Mouse (Mus musculus): ENCODE measurements at regions not wholly inside any gene's neighbourhood (a gene's known extent, or its start where the extent isn't known, plus 50 kb on each side); places are given as distances from the start of the nearest gene placed in this dataset.
A peak's percentile ranks its signal among the peaks of the same experiment; 100 is the strongest.

DNA sequence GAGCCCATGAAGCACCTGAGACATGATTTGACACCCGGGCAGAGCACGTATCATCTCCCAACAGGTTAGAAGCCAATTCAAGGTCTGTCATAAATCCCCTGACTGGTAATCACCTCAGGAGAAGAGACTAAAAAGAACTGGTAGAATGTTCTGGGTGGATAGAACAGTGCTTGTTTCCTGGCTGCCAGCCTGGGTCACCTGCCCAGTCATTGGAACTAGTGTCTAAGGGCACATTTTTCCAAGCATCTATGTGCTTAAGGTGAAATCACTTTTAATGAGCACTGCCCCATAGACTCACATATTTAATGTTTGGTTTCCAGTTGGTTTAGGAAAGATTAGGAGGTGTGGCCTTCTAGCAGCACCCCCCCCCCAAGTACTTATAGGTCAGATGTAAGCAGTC lies 162.0 kb upstream of the Jun start:
- no peak for DNase-seq (ENCODE audit: low spot score)

DNA sequence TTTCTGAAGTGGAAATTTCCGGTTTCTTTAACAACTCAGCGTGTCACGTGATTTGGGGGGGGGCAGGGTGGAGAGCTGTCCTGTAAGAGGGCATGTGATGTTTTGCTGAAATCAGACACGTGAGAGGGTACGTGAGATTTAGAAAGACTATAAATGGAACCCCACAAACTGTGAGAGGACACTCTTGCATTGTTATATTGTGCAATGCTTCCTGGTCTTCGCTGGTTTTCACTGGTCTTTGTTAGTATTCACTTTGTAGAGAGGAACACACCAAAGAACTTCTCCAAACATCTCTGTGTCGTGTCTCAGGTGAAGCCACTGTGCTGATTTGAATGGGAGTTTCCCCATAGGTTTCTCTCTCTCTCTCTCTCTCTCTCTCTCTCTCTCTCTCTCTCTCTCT lies 163.2 kb upstream of the Jun start:
- no peak for DNase-seq (ENCODE audit: low spot score)

DNA sequence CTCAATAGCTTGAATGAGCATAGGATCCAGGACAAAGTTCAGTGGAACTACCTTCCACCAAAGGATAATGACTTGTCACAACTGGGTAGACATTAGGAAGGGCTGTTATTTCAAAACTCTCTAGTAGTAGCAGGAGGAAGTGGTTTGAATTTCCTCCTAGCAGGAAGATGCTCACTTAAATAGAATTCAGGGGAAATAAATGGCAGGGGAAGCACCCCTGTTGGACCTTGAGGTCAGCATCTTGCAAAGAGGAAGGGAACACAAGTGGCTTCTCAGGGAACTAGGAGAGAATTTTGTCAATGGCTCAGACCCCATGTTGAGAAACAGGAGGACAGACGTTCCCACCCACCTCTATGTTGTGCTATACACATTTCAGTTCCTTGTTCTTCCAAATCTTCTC lies 178.4 kb upstream of the Jun start:
- no peak for DNase-seq (ENCODE audit: low spot score)

DNA sequence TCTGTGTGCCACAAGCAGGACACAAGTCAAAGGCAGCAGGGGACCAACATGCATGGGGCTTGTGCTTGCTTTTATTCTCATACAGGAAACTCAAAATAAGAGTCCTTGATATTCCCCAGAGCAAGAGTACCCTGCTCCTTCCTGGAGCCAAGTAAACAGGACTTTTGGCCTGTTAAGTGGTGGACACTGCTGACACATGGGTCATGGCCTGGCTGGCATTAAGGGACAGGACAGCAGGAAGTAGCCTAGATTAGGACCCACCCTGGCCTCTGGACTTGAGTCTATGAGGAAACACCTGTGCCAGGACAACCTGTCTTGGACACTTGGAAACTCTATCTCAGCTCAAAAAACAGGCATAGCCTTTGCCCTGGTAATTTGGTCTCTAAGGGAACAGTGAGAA lies 181.0 kb upstream of the Jun start:
- DNase-seq (ENCODE audit: low spot score): no peak

DNA sequence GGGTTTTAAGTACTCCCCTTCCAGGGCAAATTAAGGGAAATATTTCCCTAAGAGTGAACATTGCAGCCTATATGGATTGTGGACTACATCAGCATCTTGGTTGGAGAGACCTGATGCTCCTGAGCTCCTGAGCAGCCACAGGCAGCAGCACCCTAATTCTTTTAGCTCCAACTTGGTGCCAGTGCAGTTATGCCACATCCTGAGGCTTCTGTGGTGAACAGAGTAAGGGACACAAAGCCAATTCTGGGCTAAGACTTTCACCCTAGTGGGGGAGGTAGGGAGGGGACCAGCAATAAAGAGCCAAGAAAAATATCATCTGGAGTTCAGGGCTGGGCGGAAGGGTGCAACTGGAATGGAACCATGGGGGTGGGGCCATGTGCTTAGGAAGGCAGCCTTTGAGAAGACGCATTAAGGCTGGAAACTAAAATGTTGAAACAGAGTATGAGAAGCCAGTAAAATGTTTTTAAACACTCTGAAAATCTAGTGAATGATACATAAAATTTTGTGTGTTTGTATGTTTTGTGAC lies 182.1 kb upstream of the Jun start:
- no peak for DNase-seq (ENCODE audit: low spot score)

DNA sequence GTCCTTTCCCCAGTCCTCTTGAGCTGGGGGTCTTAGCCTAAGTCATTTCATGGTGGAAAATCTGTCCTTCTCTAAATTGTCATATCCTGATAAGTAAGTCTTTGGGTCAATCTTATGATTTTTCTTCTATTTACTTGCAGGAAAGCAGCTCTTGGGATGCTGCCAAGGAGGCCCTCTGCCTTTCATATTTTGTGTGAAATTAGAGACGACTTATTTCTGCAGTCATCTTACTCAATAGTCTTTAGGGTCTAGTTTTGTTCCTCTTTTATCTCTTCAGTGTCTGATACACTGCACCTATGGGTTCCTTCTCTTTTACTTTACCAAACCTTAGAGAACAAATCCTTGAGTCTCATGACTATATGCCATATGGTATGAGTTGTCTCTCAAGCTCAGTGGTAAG lies 196.0 kb upstream of the Jun start:
- DNase-seq (ENCODE audit: low spot score): no peak

DNA sequence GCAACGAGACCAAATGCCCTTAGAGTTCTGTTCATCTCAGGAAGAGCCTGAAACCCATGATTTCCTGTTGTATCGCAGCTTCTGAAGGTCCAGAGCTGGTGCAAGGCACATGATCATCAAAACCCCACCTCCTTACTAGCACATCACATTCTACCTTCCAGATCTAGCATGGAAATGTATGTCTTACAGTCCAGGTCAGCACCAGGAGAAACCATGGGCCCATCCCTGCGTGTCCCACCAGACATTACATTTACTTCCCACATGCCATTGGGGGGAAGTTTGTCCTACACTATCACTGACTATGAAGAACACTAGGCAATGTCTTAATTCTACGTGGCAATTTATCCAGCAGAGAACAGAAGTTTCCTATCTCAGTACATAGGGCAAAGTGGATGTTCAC lies 197.0 kb upstream of the Jun start:
- DNase-seq (ENCODE audit: low spot score): no peak

DNA sequence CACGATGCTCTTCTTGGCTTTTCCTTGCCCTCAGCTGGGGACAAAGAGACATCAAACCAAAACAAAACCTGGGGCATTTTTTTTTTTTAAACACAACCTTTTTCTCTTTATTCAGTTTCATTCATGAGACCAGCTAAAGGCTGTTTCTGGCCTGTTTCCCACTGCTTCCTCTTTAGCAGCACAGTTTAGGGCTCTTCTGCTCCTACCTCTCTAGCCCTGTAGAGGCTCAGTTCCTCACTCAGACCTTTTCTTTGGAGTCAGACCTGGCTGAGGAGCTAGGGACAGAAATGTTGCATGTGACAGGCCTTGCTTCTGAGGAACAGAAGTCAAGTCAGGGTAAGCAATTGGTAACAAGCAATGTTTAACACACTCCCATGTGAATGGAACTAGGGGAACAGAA lies 198.1 kb upstream of the Jun start:
- DNase-seq (ENCODE audit: low spot score): no peak

DNA sequence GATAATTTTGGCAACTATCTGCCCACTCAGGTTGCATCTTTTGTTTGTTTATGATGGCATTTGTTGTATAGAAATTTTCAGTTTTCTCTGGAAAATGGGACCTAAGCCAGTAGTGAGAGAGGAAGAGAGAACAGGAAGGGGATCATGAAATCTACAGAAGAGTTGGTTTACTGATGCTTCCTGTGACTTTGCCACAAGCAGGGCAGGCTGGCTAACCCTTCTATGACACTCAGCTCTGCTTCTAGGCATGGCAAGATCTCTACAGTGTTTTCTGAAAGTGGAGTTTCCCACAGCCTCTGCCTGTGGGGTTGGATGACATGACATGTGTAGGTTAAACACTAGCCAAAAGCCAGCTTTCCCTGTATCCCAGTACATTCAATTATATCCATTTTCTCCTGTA lies 217.7 kb upstream of the Jun start:
- no peak for DNase-seq (ENCODE audit: low spot score)

DNA sequence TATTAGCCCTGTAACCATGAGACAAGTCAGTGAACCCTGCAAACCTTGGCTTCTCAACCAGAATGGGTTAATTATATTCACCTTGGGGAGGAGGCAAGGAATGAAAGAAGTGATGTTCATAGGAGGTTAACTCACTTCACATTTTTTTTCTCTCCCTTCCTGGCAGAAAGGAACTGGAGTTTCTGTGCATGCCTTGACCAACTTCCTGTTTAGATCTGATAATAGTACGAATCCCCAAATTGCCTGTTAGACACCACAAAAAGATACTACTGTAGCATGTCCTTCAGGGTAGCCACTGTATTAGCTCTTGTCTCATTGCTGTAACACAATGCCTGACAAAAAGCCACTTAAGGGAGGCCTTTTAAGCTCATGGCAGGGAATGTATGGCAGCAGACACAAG lies 218.4 kb upstream of the Jun start:
- no peak for DNase-seq (ENCODE audit: low spot score)

DNA sequence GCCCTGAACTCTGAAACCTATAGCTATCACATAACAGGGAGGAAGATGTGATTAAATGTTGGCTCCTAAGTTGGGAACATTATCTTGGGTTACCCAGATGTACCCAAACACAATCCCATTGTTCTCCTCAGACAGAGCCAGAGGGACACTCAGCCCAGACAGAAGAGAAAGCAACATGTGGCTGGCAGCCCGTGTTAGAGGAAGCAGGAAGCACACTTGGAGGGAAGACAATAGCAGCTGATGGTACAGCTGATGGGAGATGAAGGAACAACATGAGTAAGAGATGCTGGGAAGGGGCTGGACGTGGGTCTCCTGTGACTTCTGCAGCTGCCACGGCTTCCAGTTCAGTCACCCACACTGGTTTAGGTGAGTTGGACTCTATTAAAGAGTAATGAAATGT lies 224.2 kb upstream of the Jun start:
- no peak for DNase-seq (ENCODE audit: low spot score)

DNA sequence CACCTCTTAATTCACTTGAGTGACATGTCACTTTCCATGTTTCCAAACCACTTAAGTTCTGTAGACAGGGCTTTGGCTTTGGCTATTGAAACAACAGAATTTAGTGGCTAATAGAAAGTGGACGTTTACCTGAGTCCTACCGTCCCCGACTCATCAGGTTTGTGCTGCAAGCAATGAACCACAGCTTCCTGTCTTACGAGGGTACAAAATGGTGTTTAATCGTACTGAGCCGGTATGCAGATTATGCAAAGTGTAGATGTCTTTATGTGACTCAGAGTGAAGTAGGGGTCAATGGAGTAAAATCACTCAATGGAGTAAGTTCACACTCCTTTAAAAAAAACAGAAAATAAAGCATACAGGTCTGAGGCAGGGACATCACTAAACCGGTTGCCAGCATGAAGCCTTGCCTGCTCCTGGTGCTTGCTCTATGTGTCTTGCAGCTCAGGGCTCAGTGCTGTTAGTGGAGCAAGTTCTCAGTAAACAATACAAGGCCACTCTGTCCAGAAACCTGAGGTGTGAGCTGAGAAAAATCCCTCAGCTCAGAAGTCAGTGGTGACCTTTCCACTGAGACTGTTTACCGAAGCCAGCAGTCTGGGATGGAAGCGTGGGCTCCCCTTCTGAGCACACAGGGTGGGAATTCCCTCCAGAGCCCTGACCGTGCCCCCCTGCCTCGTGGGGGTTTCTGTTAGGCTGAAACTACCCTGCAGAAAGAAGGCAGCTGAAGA lies 226.1 kb upstream of the Jun start:
- peak; percentile 6 for DNase-seq (ENCODE audit: low spot score)

DNA sequence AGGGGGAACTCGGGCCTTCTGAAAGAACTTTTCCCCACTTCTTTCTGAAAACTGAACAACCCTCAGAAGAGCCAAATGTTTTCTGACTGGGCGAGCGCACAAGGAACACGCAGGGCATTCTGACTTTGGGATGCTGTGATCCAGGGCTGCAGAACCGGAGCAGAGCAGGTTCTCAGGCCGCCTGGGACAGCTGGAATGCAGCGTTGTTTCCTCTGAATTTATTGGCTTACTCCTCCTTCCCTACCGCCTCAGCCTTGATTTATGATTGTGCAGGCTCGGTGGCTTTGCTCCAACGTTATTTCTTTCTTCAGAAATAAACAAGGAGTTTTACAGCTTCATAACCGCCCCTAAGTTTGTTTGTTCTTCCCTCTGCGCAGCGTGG lies 226.7 kb upstream of the Jun start:
- no peak for DNase-seq (ENCODE audit: low spot score)

DNA sequence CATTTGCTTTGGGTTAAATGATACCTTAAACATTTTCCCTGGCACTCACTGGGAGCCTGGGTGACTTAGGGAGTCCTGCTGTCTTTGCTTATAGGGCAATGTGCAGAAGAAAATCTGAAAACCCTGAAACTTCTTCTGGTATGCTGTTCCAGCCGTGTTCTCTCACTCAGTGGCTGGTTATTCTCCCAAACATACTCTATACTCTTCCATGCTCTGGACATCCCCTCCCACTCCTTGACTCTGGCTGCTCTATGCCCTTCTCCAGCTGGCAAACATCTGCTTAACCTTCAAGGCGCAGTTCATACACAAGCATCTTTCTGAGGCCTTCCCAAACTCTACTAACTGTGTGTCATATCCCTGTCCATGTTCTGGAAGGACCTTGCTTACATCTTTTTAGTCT lies 227.2 kb upstream of the Jun start:
- DNase-seq (ENCODE audit: low spot score): no peak

DNA sequence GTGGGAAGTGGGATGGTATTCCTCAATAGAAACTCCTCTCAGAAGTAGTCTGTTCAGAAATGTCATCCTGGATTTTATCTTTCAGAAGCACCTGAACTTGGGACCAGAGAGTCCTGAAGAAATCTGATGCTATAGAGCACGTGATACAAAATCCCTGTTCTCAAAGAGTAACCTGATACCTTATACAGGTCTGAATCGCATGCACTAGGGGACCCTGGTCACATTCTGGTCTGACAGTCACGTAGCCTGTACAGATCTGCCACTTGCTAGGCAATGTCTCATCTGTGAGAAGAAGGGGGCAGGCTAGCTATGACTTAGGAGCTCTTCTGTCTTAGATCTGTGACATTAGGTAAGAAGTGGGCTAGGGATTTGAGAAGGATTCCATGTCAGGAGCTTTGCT lies 230.1 kb upstream of the Jun start:
- DNase-seq (ENCODE audit: low spot score): no peak

DNA sequence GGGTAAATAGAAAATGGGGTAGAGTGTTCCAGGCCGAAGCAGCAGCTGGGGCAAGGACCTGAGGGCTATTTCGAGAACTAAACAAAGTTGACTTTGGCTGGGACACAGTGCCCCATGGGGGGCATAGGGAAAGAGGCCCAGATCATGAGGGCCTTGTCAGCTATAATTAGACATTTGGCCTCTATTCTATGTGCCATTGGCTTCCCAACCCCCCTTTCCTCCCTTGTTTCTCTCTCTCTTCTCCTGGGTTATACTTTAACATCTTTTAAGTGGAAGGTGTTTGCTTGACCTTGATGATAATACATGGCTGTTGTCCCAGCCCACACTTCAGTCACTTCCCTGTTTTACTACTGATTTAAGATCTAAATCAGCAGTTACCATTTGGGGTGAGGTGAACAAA lies 231.8 kb upstream of the Jun start:
- no peak for DNase-seq (ENCODE audit: low spot score)

DNA sequence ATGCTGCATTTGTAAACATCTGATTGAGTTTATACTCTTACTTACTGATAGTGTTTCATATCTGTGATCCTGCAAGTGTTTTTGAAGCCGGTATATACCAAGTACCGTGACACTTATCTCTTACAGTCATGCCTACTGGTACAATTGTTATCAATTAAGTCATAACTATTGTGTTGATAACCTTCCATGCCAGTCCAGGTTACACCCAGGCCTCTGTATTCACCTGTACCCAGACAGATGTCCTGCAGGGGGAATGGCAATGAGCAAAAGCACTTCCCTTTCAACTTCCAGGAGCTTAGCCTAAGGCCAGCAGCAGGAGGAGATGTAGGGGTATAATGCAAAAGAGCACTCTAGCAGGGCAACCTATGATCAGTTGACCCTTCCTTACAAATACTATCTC lies 232.2 kb upstream of the Jun start:
- no peak for DNase-seq (ENCODE audit: low spot score)

DNA sequence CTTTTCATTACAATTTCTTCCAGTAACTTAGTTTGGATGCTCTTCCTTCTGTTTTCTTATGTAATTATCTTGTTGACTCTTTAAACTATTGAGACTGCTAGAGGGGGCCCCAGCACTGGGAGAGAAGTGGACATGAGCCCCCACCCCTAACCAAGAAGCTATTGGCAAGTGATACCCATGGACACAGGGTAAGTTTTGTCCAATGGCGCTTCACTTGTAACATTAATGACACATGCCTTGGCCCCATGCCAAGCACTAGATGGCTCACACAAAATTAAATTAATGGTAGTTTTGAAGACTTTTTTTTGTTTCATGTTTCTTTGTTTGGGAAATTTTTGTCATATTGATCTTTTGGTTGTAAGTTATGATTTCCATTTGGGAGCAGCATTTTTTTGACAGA lies 232.7 kb upstream of the Jun start:
- no peak for DNase-seq (ENCODE audit: low spot score)

DNA sequence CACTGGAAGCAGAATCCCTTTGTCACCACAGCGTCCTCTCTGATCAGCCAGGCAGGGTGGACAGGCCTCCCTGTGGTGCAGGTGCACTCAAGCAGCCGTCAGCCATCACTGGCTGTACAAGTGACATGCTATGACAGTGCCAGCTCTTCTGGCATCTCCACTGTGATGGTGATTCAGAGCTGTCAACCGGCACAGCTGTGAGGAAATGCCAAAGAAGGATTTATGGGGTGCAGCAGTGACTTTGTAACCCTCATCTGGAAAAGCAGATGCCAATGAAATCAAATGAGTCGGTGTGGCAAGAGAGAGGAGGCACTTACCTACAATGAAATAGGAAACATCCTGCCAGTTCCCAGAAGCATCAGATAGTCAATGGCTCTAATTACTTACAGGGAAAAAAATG lies 238.3 kb upstream of the Jun start:
- DNase-seq (ENCODE audit: low spot score): no peak

DNA sequence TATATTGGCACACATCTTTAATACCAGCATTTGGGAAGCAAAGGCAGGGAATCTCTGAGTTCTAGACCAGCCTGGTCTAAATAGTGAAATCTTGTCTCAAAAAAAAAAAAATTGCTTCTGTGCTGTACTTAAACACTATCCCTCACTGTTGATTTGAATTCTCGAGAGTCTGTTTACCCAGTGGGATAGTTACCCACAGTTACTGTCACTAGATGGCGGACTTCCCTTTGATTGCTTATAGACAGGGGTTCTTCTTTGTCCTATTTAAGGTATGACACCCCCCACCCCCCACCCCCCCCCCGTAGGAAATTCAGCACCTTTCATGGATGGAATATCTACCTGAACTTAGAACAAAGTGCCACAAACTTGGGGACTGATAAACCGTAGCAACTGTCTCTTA lies 242.1 kb upstream of the Jun start:
- no peak for DNase-seq (ENCODE audit: low spot score)

DNA sequence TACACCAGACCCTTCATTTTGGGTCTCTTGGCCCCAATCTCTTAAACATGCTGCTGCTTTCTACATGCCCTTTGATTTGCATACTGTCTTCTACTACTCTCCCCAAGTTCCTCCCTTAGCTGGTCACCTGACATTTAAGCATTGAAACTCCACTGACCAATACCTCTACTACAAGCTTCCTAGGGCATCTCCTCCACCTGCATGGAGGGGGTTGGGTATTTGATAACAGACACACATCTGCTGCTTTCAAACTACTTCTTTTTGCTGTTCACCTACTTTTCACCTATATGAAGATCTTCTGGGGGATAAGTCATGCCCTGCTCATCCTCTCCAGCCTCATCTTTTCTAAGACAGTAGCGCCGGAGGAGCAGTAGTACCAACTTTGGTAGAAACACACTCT lies 249.9 kb upstream of the Jun start:
- no peak for DNase-seq (ENCODE audit: low spot score)

DNA sequence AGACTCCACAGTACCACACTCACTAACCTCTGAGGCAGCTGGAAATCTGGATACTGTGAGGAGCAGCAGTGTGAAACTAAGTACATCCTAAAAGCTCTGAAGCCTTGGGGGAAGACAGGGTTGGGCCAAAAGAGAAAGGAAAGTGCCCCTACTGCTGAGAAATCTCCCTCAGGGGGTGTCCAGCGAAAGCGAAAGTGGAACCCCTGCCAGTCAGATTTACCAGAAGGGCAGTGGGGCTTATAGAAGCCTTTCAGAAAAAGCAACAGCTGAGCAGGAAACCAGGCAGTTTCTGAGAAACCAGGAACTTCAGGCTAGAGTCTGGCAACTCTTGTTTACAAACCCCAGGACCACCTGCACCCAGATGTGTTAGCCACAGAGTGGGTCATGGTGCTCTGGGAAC lies 251.3 kb upstream of the Jun start:
- DNase-seq (ENCODE audit: low spot score): peak; percentile 39

DNA sequence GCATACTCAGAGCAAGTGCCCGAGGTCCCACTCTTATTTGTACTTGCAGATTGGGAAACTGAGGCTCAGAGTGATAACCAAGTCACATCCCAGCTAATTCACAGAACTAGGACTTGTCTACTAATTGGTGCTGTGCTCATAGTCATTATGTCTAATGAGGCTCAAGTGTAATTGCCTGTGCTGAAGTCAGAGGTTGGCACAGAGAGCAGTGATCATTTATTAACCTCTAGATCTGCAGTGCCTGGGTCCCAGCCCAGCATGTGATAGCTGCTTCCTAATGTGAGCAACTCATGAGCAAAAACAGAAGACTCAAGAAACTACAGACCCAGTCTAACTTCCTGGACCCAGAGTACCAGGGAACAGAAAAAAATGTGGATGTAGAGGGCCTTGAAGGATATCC lies 252.0 kb upstream of the Jun start:
- no peak for DNase-seq (ENCODE audit: low spot score)

DNA sequence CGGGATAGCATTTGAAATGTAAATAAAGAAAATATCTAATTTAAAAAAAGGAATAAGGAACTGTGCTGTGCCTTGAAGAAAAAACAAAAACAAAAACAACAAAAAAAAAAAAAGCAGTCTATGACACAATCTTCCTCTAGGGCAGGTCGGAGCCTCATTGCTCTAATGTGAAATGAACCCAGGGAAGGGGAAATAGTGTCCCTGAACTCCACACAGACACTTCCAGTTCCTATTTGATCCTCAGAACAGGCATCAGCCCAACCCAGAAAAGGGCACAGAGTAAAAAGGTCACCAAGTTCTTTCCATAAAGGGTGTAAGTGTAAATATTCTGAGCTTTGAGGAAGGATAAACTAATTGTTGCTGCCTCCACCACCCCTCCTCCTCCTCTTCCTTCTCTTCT lies 250.2 kb upstream of the Fggy start:
- DNase-seq (ENCODE audit: low spot score): no peak

All from thymus, postnatal 0 days (tissue).